Comparison of ENCODE assay signal across 24 mouse cellular contexts in the genomic region with DNA sequence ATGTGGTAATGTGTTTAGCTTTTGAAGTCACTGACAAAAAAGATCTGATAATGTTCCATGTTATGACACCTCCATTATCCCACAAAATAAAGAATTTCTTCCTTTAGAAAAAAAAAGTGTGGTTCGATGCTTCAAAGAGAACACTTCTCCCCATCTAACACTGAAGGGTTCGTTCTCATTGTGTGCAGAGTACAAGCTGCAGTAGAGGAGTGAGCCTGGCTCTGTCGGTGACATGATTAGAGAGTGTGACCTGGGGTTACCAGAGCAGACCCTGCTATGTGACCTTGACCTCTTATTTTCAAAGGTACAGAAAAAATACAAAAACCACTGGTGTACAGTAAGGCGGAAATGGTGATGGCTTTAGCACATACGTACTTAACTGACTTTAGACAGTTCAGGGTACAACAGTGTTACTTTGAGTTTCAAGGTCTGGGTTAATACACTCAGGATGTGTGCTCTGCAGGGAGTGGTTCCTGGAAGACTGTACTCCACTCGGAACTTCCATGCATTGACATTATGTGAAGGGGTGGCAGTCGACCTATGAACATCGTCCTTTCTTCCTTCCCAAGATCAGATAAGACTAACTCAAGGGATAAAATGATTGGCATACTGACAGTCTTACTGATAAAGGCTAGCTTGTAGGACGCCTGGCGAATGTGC.
DNase-seq lines count a peak whose midpoint lies in the region; ATAC-seq and TF ChIP-seq lines count a peak whose summit lies in the region.
"Had no signal": no experiment of that assay in that cellular context is flagged by ENCODE, and none has a peak within 500 bp of the region (broad histone marks: within the 10 kb centered on the region; RNA-seq: fewer than 3 reads in every experiment).

No protein-coding gene starts in this region.

- no peak overlapping the region for H3K4me2 ChIP-seq in midbrain, embryonic 12.5 days (replicated peaks)
- no peak overlapping the region for H3K4me2 ChIP-seq in midbrain, postnatal 0 days (ENCODE audit: low read depth, low read length, poor library complexity, severe bottlenecking)
- no peak overlapping the region for H3K4me2 ChIP-seq in intestine, embryonic 16.5 days (ENCODE audit: low read depth, low read length)
- H3K4me2 ChIP-seq: embryonic facial prominence, embryonic 13.5 days; forebrain, embryonic 12.5 days; heart, embryonic 11.5 days; heart, embryonic 15.5 days; hindbrain, embryonic 13.5 days had no signal

- DNase-seq in heart, embryonic 10.5 days (ENCODE audit: low spot score), result no peak
- no peak for DNase-seq in heart, adult 2 months
- DNase-seq in midbrain, postnatal 0 days (ENCODE audit: low spot score), result no peak
- DNase-seq in R1 (ENCODE audit: low read depth, low spot score), result peak; percentile 6
- DNase-seq in ovary, adult 18-20 months (ENCODE audit: low spot score), result no peak
- DNase-seq: adrenal gland, adult 8-10 months; adrenal gland, postnatal 36 days; cerebellum, adult 2 months; cerebellum, postnatal 10 days; embryo, embryonic 11 days; gastrocnemius, adult 2 months; gastrocnemius, postnatal 25 days; heart, adult 11 months; heart, postnatal 14 days had no signal

- intact Hi-C loops in heart, adult 2 months (cut with DNase I), result no loop called here

- H3K9ac ChIP-seq in heart, adult 2 months (ENCODE audit: low read depth, low read length), result no peak overlapping the region
- H3K9ac ChIP-seq in midbrain, embryonic 12.5 days (replicated peaks), result no peak overlapping the region
- H3K9ac ChIP-seq in midbrain, postnatal 0 days (replicated peaks; ENCODE audit: low read length, poor library complexity, severe bottlenecking), result no peak overlapping the region
- no peak overlapping the region for H3K9ac ChIP-seq in intestine, embryonic 16.5 days (ENCODE audit: low read depth, low read length)
- H3K9ac ChIP-seq: embryonic facial prominence, embryonic 13.5 days; forebrain, embryonic 12.5 days; heart, embryonic 15.5 days; hindbrain, embryonic 13.5 days had no signal

- H3K79me2 ChIP-seq in heart, adult 2 months (replicated peaks; ENCODE audit: control insufficient read depth, insufficient read depth, low read length), result no peaks in the 10 kb centered on the region

- no peak for TF ChIP-seq POLR2A in heart, adult 2 months (IDR thresholded peaks at IDR 0.05; ENCODE audit: insufficient read depth, low read depth, low read length)

- no peak overlapping the region for H3K4me3 ChIP-seq in heart, embryonic 10.5 days
- H3K4me3 ChIP-seq in heart, adult 2 months, result no peak overlapping the region
- H3K4me3 ChIP-seq in midbrain, embryonic 12.5 days, result no peak overlapping the region
- H3K4me3 ChIP-seq in midbrain, postnatal 0 days (ENCODE audit: low read depth, low read length), result no peak overlapping the region
- no peak overlapping the region for H3K4me3 ChIP-seq in intestine, embryonic 16.5 days (ENCODE audit: low read length)
- H3K4me3 ChIP-seq: embryonic facial prominence, embryonic 13.5 days; forebrain, embryonic 12.5 days; gastrocnemius, adult 2 months; heart, embryonic 15.5 days; hindbrain, embryonic 13.5 days had no signal

- TF ChIP-seq CTCF in heart, adult 2 months (IDR thresholded peaks at IDR 0.05), result no peak
- no peak for TF ChIP-seq CTCF in midbrain, postnatal 0 days (IDR thresholded peaks at IDR 0.05)

- TF ChIP-seq EP300 in heart, adult 2 months (IDR thresholded peaks at IDR 0.05; ENCODE audit: insufficient read depth, low read depth, low read length), result no peak

- no peaks in the 10 kb centered on the region for H3K9me3 ChIP-seq in heart, embryonic 10.5 days
- H3K9me3 ChIP-seq in midbrain, embryonic 12.5 days, result no peaks in the 10 kb centered on the region
- no peaks in the 10 kb centered on the region for H3K9me3 ChIP-seq in midbrain, postnatal 0 days (ENCODE audit: low read length)
- H3K9me3 ChIP-seq in intestine, embryonic 16.5 days (ENCODE audit: control insufficient read depth, low read length), result no peaks in the 10 kb centered on the region
- H3K9me3 ChIP-seq: embryonic facial prominence, embryonic 13.5 days; forebrain, embryonic 12.5 days; heart, embryonic 15.5 days; hindbrain, embryonic 13.5 days had no signal

- peaks cover 13% of the 10 kb centered on the region for H3K4me1 ChIP-seq in heart, embryonic 10.5 days
- no peaks in the 10 kb centered on the region for H3K4me1 ChIP-seq in heart, adult 2 months (ENCODE audit: control insufficient read depth, insufficient read depth, low read length)
- H3K4me1 ChIP-seq in midbrain, embryonic 12.5 days, result no peaks in the 10 kb centered on the region
- no peaks in the 10 kb centered on the region for H3K4me1 ChIP-seq in midbrain, postnatal 0 days (ENCODE audit: insufficient read depth, low read length)
- no peaks in the 10 kb centered on the region for H3K4me1 ChIP-seq in intestine, embryonic 16.5 days (ENCODE audit: control insufficient read depth, insufficient read depth, low read length)
- H3K4me1 ChIP-seq: embryonic facial prominence, embryonic 13.5 days; forebrain, embryonic 12.5 days; heart, embryonic 15.5 days had no signal

- H3K36me3 ChIP-seq in heart, embryonic 10.5 days, result no peaks in the 10 kb centered on the region
- no peaks in the 10 kb centered on the region for H3K36me3 ChIP-seq in heart, adult 2 months (ENCODE audit: control insufficient read depth, insufficient read depth, low read length)
- H3K36me3 ChIP-seq in midbrain, embryonic 12.5 days, result no peaks in the 10 kb centered on the region
- no peaks in the 10 kb centered on the region for H3K36me3 ChIP-seq in midbrain, postnatal 0 days (ENCODE audit: insufficient read depth, low read length)
- H3K36me3 ChIP-seq in intestine, embryonic 16.5 days (ENCODE audit: control insufficient read depth, insufficient read depth, low read length), result no peaks in the 10 kb centered on the region
- H3K36me3 ChIP-seq: embryonic facial prominence, embryonic 13.5 days; forebrain, embryonic 12.5 days; heart, embryonic 15.5 days; hindbrain, embryonic 13.5 days had no signal

- 0 out of 2 replicates have a peak overlapping the region, but pooled peaks have one; percentile 10 for H3K27ac ChIP-seq in heart, embryonic 10.5 days
- no peak overlapping the region for H3K27ac ChIP-seq in heart, adult 2 months
- no peak overlapping the region for H3K27ac ChIP-seq in midbrain, embryonic 12.5 days (replicated peaks)
- H3K27ac ChIP-seq in midbrain, postnatal 0 days (ENCODE audit: low read depth, low read length), result no peak overlapping the region
- no peak overlapping the region for H3K27ac ChIP-seq in intestine, embryonic 16.5 days (ENCODE audit: low read length)
- H3K27ac ChIP-seq: embryonic facial prominence, embryonic 13.5 days; forebrain, embryonic 12.5 days; gastrocnemius, adult 2 months; heart, embryonic 15.5 days; hindbrain, embryonic 13.5 days; hindbrain, postnatal 0 days had no signal

- 34% methylated on average over 10 of the region's 10 CpGs for whole genome bisulfite sequencing in heart, embryonic 10.5 days
- WGBS in heart, adult 2 months, result 43% methylated on average over 10 of the region's 10 CpGs
- 74% methylated on average over 10 of the region's 10 CpGs for WGBS in midbrain, embryonic 12.5 days
- 74% methylated on average over 10 of the region's 10 CpGs for WGBS in midbrain, postnatal 0 days
- 61% methylated on average over 10 of the region's 10 CpGs for WGBS in intestine, embryonic 16.5 days

- no peaks in the 10 kb centered on the region for H3K27me3 ChIP-seq in heart, embryonic 10.5 days (ENCODE audit: insufficient read depth, poor library complexity, severe bottlenecking)
- no peaks in the 10 kb centered on the region for H3K27me3 ChIP-seq in heart, adult 2 months (ENCODE audit: control insufficient read depth, insufficient read depth, low read length)
- no peaks in the 10 kb centered on the region for H3K27me3 ChIP-seq in midbrain, embryonic 12.5 days
- H3K27me3 ChIP-seq in midbrain, postnatal 0 days (ENCODE audit: insufficient read depth, low read length), result no peaks in the 10 kb centered on the region
- H3K27me3 ChIP-seq in intestine, embryonic 16.5 days (replicated peaks; ENCODE audit: control insufficient read depth, insufficient read depth, low read length), result no peaks in the 10 kb centered on the region
- H3K27me3 ChIP-seq: CH12.LX; embryonic facial prominence, embryonic 13.5 days; forebrain, embryonic 12.5 days; heart, embryonic 15.5 days; hindbrain, embryonic 13.5 days; Patski had no signal

- 0 out of 2 replicates have a peak, but pooled peaks have one; percentile 23 for ATAC-seq in midbrain, embryonic 12.5 days (ENCODE audit: low FRiP score, low read depth)
- no peak for ATAC-seq in midbrain, postnatal 0 days (ENCODE audit: low FRiP score)
- ATAC-seq in intestine, embryonic 16.5 days, result peak; percentile 69; the same call in 1 of the 2 replicates
- ATAC-seq: hindbrain, postnatal 0 days; Patski had no signal
